Mouse (Mus musculus): ENCODE measurements around the gene Aldh18a1. TPM values are rescaled to one million over a fixed set of nuclear protein-coding genes. Genes with fewer than 3 reads are reported as not detected.

Aldh18a1 gene
- polyA plus RNA-seq, 1 experiment: 39.1 TPM

GRCm38 (mm10) chr19:40515596-40515995, 72.7 kb downstream of the Aldh18a1 start:
- TF ChIP-seq POLR2A (IDR thresholded peaks at IDR 0.05; ENCODE audit: insufficient read depth, low read length): no peak
- no peak overlapping the region for H3K9ac ChIP-seq (ENCODE audit: low read depth, poor library complexity, severe bottlenecking)
- no peak overlapping the region for H3K27ac ChIP-seq (ENCODE audit: insufficient read depth, low read length)
- H3K36me3 ChIP-seq (ENCODE audit: control insufficient read depth, insufficient read depth, low read length, poor library complexity, severe bottlenecking): no peaks in the 10 kb centered on the region
- H3K27me3 ChIP-seq (ENCODE audit: control insufficient read depth, insufficient read depth, low read length, poor library complexity, severe bottlenecking): no peaks in the 10 kb centered on the region
- no peaks in the 10 kb centered on the region for H3K9me3 ChIP-seq (replicated peaks; ENCODE audit: control insufficient read depth, insufficient read depth, low read length, poor library complexity, severe bottlenecking)
- peaks cover 3% of the 10 kb centered on the region for H3K4me1 ChIP-seq (ENCODE audit: control insufficient read depth, insufficient read depth, low read length)
- H3K4me3 ChIP-seq (ENCODE audit: low read depth, low read length): no peak overlapping the region

GRCm38 (mm10) chr19:40514376-40514775, 73.9 kb downstream of the Aldh18a1 start:
- H3K27ac ChIP-seq (ENCODE audit: insufficient read depth, low read length): no peak overlapping the region
- no peaks in the 10 kb centered on the region for H3K36me3 ChIP-seq (ENCODE audit: control insufficient read depth, insufficient read depth, low read length, poor library complexity, severe bottlenecking)
- no peak overlapping the region for H3K4me3 ChIP-seq (ENCODE audit: low read depth, low read length)
- no peaks in the 10 kb centered on the region for H3K9me3 ChIP-seq (replicated peaks; ENCODE audit: control insufficient read depth, insufficient read depth, low read length, poor library complexity, severe bottlenecking)
- no peak for TF ChIP-seq EP300 (IDR thresholded peaks at IDR 0.05; ENCODE audit: insufficient read depth, low read depth, low read length)
- no peak for TF ChIP-seq CTCF (IDR thresholded peaks at IDR 0.05; ENCODE audit: low read depth, low read length)
- TF ChIP-seq POLR2A (IDR thresholded peaks at IDR 0.05; ENCODE audit: insufficient read depth, low read length): no peak
- 0 out of 2 replicates have a peak overlapping the region, but pooled peaks have one; percentile 23 for H3K9ac ChIP-seq (ENCODE audit: low read depth, poor library complexity, severe bottlenecking)
- H3K27me3 ChIP-seq (ENCODE audit: control insufficient read depth, insufficient read depth, low read length, poor library complexity, severe bottlenecking): no peaks in the 10 kb centered on the region
- peaks cover 3% of the 10 kb centered on the region for H3K4me1 ChIP-seq (ENCODE audit: control insufficient read depth, insufficient read depth, low read length)

DNA sequence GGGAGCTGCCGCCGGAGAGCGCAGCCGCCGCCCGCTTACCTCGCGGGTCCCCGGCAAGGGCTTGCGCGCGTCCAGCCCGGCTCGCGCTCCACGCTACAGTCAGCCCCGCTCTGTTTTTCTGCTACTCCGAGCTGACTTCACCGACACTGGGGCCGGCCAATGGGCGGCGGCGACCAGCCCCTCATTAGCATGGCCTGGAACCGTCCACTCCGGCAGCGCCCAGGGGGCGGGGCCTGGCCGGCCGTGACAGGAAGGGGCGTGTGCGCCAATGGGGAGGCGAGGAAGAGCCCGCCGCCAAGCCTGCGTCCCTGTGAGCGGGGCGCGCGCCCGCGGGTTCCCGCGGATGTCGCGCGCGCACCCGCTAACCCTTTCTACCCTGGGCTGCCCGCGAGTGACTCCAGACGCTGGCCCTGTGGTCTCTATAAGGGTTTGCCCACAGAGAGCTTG, 74.6 kb downstream of the Aldh18a1 start, which contains the start of gene Sorbs1:
Sorbs1 (minus strand) TSS at position 148 of the 447 bp plus-strand sequence.
- H3K4me1 ChIP-seq (ENCODE audit: control insufficient read depth, insufficient read depth, low read length): peaks cover 2% of the 10 kb centered on the region
- no peaks in the 10 kb centered on the region for H3K27me3 ChIP-seq (ENCODE audit: control insufficient read depth, insufficient read depth, low read length, poor library complexity, severe bottlenecking)
- peak within 1 kb of the TSS; percentile 87 for H3K4me3 ChIP-seq (ENCODE audit: low read depth, low read length)
- no peaks in the 10 kb centered on the region for H3K36me3 ChIP-seq (ENCODE audit: control insufficient read depth, insufficient read depth, low read length, poor library complexity, severe bottlenecking)
- peak within 1 kb of the TSS; percentile 79 for H3K9ac ChIP-seq (ENCODE audit: low read depth, poor library complexity, severe bottlenecking)
- TF ChIP-seq POLR2A (IDR thresholded peaks at IDR 0.05; ENCODE audit: insufficient read depth, low read length) (peak; percentile 48), EP300 (IDR thresholded peaks at IDR 0.05; ENCODE audit: insufficient read depth, low read depth, low read length) (no peak)
- no peak within 1 kb of the TSS for H3K27ac ChIP-seq (ENCODE audit: insufficient read depth, low read length)
- no peaks in the 10 kb centered on the region for H3K9me3 ChIP-seq (replicated peaks; ENCODE audit: control insufficient read depth, insufficient read depth, low read length, poor library complexity, severe bottlenecking)

DNA sequence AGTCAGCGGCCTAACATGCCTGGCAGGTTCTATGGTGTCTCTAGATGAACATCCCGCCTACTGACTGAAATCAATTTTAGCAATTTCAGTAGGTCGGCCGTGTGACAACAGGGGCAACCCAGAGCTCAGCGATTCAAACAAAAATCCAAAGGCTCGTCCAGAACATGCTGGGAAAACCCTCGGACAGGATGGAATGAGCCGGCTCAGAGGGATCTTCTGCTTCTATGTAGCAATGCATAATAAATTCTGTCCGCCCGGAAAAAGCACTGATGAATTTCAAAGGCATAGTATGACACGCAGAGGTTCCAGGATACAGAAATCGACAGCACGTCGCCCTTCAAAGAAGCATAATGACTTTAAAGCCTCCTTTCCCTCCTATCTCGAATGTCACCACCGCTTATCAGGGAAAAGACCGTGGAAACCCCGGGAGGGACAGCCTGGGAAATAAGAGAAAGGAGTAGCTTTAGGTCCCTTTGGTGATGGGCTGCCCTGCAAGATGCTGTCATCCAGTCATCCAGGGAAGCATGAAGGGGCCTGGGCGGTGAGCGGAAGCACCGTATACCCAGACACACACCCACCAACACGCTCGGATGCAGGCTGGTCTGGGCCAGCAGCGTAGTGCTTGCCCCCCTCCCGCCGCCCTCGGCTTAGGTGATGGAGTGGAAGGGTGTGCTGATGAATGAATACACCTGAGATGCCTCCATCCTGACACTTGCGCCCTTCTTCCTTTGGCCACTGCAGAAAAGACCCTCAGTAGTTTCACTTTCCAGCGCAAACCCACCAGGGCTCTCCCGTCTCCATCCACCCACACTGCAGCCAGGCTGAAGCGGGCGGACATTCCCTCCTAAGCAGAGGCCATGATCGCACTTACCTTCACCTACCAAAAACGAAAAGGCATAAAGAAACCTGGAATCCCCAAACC, 75.5 kb downstream of the Aldh18a1 start:
- Histone ChIP-seq H3K9ac (ENCODE audit: low read depth, poor library complexity, severe bottlenecking) (peak overlapping the region; percentile 79), H3K4me3 (ENCODE audit: low read depth, low read length) (peak overlapping the region; percentile 87), H3K9me3 (replicated peaks; ENCODE audit: control insufficient read depth, insufficient read depth, low read length, poor library complexity, severe bottlenecking) (no peaks in the 10 kb centered on the region), H3K27me3 (ENCODE audit: control insufficient read depth, insufficient read depth, low read length, poor library complexity, severe bottlenecking) (no peaks in the 10 kb centered on the region), H3K36me3 (ENCODE audit: control insufficient read depth, insufficient read depth, low read length, poor library complexity, severe bottlenecking) (no peaks in the 10 kb centered on the region), H3K27ac (ENCODE audit: insufficient read depth, low read length) (no peak overlapping the region), H3K4me1 (ENCODE audit: control insufficient read depth, insufficient read depth, low read length) (peaks cover 2% of the 10 kb centered on the region)
- no peak for TF ChIP-seq POLR2A (IDR thresholded peaks at IDR 0.05; ENCODE audit: insufficient read depth, low read length)
- TF ChIP-seq EP300 (IDR thresholded peaks at IDR 0.05; ENCODE audit: insufficient read depth, low read depth, low read length): no peak
- TF ChIP-seq CTCF (IDR thresholded peaks at IDR 0.05; ENCODE audit: low read depth, low read length): no peak

DNA sequence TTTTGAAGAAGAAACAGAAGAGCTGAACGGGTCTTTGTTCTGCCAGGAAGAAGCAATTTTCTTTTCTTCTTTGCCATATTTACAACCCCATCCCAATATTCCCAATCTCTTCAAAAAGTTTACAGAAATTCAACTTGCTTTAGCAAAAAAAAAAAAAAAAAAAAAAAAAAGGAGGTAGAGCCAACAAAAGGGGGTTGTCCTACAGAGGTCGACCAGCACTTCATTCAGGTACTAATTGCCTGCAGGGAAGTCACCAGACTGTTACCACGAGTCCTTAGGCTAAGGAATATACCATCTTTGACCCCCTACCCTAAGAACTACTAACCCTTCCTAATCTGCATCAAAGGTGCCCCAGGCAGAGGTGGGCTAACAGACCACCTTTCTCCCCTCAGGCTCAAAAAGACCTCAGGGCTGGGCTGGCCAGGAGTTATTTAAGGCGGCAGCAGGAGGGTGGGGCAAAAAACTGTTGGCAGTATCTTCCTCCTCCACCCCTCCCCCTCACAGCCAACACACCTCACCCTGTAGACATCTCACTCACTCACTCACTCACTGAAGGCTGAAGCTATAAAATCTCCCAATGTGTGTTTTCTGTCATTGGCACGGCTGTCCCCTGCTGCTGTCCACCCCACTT, 76.5 kb downstream of the Aldh18a1 start:
- TF ChIP-seq CTCF (IDR thresholded peaks at IDR 0.05; ENCODE audit: low read depth, low read length): no peak
- peak; percentile 82 for TF ChIP-seq EP300 (IDR thresholded peaks at IDR 0.05; ENCODE audit: insufficient read depth, low read depth, low read length)
- H3K9me3 ChIP-seq (replicated peaks; ENCODE audit: control insufficient read depth, insufficient read depth, low read length, poor library complexity, severe bottlenecking): no peaks in the 10 kb centered on the region
- peak overlapping the region; percentile 45 for H3K27ac ChIP-seq (ENCODE audit: insufficient read depth, low read length)
- H3K27me3 ChIP-seq (ENCODE audit: control insufficient read depth, insufficient read depth, low read length, poor library complexity, severe bottlenecking): no peaks in the 10 kb centered on the region
- H3K4me1 ChIP-seq (ENCODE audit: control insufficient read depth, insufficient read depth, low read length): peaks cover 2% of the 10 kb centered on the region
- peak overlapping the region; percentile 8 for H3K4me3 ChIP-seq (ENCODE audit: low read depth, low read length)
- no peaks in the 10 kb centered on the region for H3K36me3 ChIP-seq (ENCODE audit: control insufficient read depth, insufficient read depth, low read length, poor library complexity, severe bottlenecking)
- peak overlapping the region; percentile 79; the same call in 1 of the 2 replicates for H3K9ac ChIP-seq (ENCODE audit: low read depth, poor library complexity, severe bottlenecking)

GRCm38 (mm10) chr19:40511100-40511439, 77.2 kb downstream of the Aldh18a1 start:
- H3K27ac ChIP-seq (ENCODE audit: insufficient read depth, low read length): peak overlapping the region; percentile 45
- H3K4me3 ChIP-seq (ENCODE audit: low read depth, low read length): no peak overlapping the region
- no peaks in the 10 kb centered on the region for H3K27me3 ChIP-seq (ENCODE audit: control insufficient read depth, insufficient read depth, low read length, poor library complexity, severe bottlenecking)
- H3K36me3 ChIP-seq (ENCODE audit: control insufficient read depth, insufficient read depth, low read length, poor library complexity, severe bottlenecking): no peaks in the 10 kb centered on the region
- H3K9ac ChIP-seq (ENCODE audit: low read depth, poor library complexity, severe bottlenecking): no peak overlapping the region
- peaks cover 2% of the 10 kb centered on the region for H3K4me1 ChIP-seq (ENCODE audit: control insufficient read depth, insufficient read depth, low read length)
- TF ChIP-seq CTCF (IDR thresholded peaks at IDR 0.05; ENCODE audit: low read depth, low read length) (no peak), EP300 (IDR thresholded peaks at IDR 0.05; ENCODE audit: insufficient read depth, low read depth, low read length) (no peak), POLR2A (IDR thresholded peaks at IDR 0.05; ENCODE audit: insufficient read depth, low read length) (no peak)
- H3K9me3 ChIP-seq (replicated peaks; ENCODE audit: control insufficient read depth, insufficient read depth, low read length, poor library complexity, severe bottlenecking): no peaks in the 10 kb centered on the region

All from ES-Bruce4 (cell line).